9 mouse cellular contexts compared by ENCODE assay signal in genomic region chr6:8345219-8345856, GRCm38 (mm10).
A peak's percentile ranks its signal among the peaks of the same experiment; 100 is the strongest.
DNase-seq lines count a peak whose midpoint lies in the region; ATAC-seq and TF ChIP-seq lines count a peak whose summit lies in the region.
"Had no signal": no experiment of that assay in that cellular context is flagged by ENCODE, and none has a peak within 500 bp of the region (broad histone marks: within the 10 kb centered on the region; RNA-seq: fewer than 3 reads in every experiment).

No protein-coding gene starts in this region.

- H3K9ac ChIP-seq in lung, embryonic 15.5 days = no peak overlapping the region
- no peak overlapping the region for H3K9ac ChIP-seq in hindbrain, embryonic 16.5 days (ENCODE audit: low read depth, low read length)
- H3K9ac ChIP-seq: midbrain, embryonic 12.5 days had no signal

- peaks cover 2% of the 10 kb centered on the region; the same call in 1 of the 2 replicates for H3K4me1 ChIP-seq in lung, embryonic 15.5 days
- no peaks in the 10 kb centered on the region for H3K4me1 ChIP-seq in hindbrain, embryonic 16.5 days (ENCODE audit: control insufficient read depth, insufficient read depth, low read depth, low read length)
- H3K4me1 ChIP-seq: midbrain, embryonic 12.5 days had no signal

- no peaks in the 10 kb centered on the region for H3K36me3 ChIP-seq in lung, embryonic 15.5 days
- no peaks in the 10 kb centered on the region for H3K36me3 ChIP-seq in hindbrain, embryonic 16.5 days (ENCODE audit: control insufficient read depth, insufficient read depth, low read length)
- H3K36me3 ChIP-seq: midbrain, embryonic 12.5 days had no signal

- H3K27me3 ChIP-seq in lung, embryonic 15.5 days = no peaks in the 10 kb centered on the region
- H3K27me3 ChIP-seq in hindbrain, embryonic 16.5 days (replicated peaks; ENCODE audit: control insufficient read depth, insufficient read depth, low read length) = no peaks in the 10 kb centered on the region
- H3K27me3 ChIP-seq: midbrain, embryonic 12.5 days had no signal

- intact Hi-C loops in gastrocnemius, adult 2 months (cut with DNase I) = no loop called here

- ATAC-seq in lung, embryonic 15.5 days (ENCODE audit: borderline replicate concordance, extremely low read depth, low FRiP score, low TSS enrichment) = peak; percentile 76; the same call in 1 of the 2 replicates
- ATAC-seq in hindbrain, embryonic 16.5 days = no peak

- no peak overlapping the region for H3K27ac ChIP-seq in gastrocnemius, adult 2 months
- no peak overlapping the region for H3K27ac ChIP-seq in lung, embryonic 15.5 days
- no peak overlapping the region for H3K27ac ChIP-seq in hindbrain, embryonic 16.5 days (ENCODE audit: low read depth, low read length)
- H3K27ac ChIP-seq: midbrain, embryonic 12.5 days had no signal

- H3K9me3 ChIP-seq in lung, embryonic 15.5 days = no peaks in the 10 kb centered on the region
- no peaks in the 10 kb centered on the region for H3K9me3 ChIP-seq in hindbrain, embryonic 16.5 days (ENCODE audit: control insufficient read depth, low read length)
- H3K9me3 ChIP-seq: midbrain, embryonic 12.5 days had no signal

- H3K4me3 ChIP-seq in gastrocnemius, adult 2 months = no peak overlapping the region
- no peak overlapping the region for H3K4me3 ChIP-seq in lung, embryonic 15.5 days
- H3K4me3 ChIP-seq in hindbrain, embryonic 16.5 days (ENCODE audit: low read length) = no peak overlapping the region
- H3K4me3 ChIP-seq: midbrain, embryonic 12.5 days had no signal

- no peak for TF ChIP-seq CTCF in gastrocnemius, adult 2 months (IDR thresholded peaks at IDR 0.05)

- no peak overlapping the region for H3K4me2 ChIP-seq in lung, embryonic 15.5 days
- no peak overlapping the region for H3K4me2 ChIP-seq in hindbrain, embryonic 16.5 days (ENCODE audit: low read length)
- H3K4me2 ChIP-seq: midbrain, embryonic 12.5 days had no signal

- WGBS in lung, embryonic 15.5 days = 65% methylated on average over 5 of the region's 5 CpGs
- 80% methylated on average over 5 of the region's 5 CpGs for WGBS in hindbrain, embryonic 16.5 days

- peak; percentile 16 for DNase-seq in layer of hippocampus, adult 9-10 months (ENCODE audit: low spot score)
- DNase-seq in layer of hippocampus, postnatal 10 days (ENCODE audit: low spot score in 2 of 2) = no peak
- peak; percentile 71 for DNase-seq in MN1 (ENCODE audit: low spot score)
- DNase-seq in gastrocnemius, adult 2 months = peak; percentile 81
- peak; percentile 47 for DNase-seq in kidney, adult 9 months
- no peak for DNase-seq in testis, postnatal 10 days (ENCODE audit: low spot score)

Comparison
In these comparisons a context has a peak if more than half of its experiments do, and no peak if none do; other contexts are left out.
1. DNase-seq: peak in layer of hippocampus, adult 9-10 months (single experiment), MN1 (single experiment), gastrocnemius, adult 2 months (single experiment) and kidney, adult 9 months (single experiment); none in layer of hippocampus, postnatal 10 days (0 of 2) and testis, postnatal 10 days (single experiment).